Mouse (Mus musculus) ES-Bruce4 (cell line): ENCODE measurements around the gene Clasrp.

Experiments used
- CTCF ChIP-seq: IDR thresholded peaks from one replicate; pipeline ENCODE4 v1.8.1; 2011; ENCODE audit warnings: low read depth, low read length
- EP300 ChIP-seq: IDR thresholded peaks from 2 replicates; pipeline ENCODE4 v1.6.1; 2011; ENCODE audit warnings: low read depth, low read length; ENCODE audit not compliant: insufficient read depth
- POLR2A ChIP-seq: IDR thresholded peaks from one replicate; pipeline ENCODE4 v1.8.1; 2011; ENCODE audit warnings: low read length; ENCODE audit not compliant: insufficient read depth

GRCm38 (mm10) chr7:19561765-19562642, 42.3 kb downstream of the Clasrp start:
- TF ChIP-seq CTCF (no peak), POLR2A (no peak), EP300 (no peak)
